Mouse (Mus musculus) layer of hippocampus, postnatal 36 days (tissue): ENCODE data around the gene Pth1r. TPM values are rescaled to one million over a fixed set of nuclear protein-coding genes. Genes with fewer than 3 reads are reported as not detected.
A peak's percentile ranks its signal among the peaks of the same experiment; 100 is the strongest.

Experiments
- DNase-seq, 2 experiments: peaks; one replicate each; pipeline ENCODE4 v3.0.0; 2022
- total RNA-seq, 2 experiments: library from RNA; stranded (reverse); gene quantifications; 2 replicates each; pipeline ENCODE4 v1.2.3; 2021

The Pth1r gene
- 1 to 10 TPM; 4.3 to 4.8 TPM for total RNA-seq

- no peak for DNase-seq
These were observed at the start of gene Pth1r for GRCm38 (mm10) chr9:110746961-110747360. Pth1r (minus strand) TSS chr9:110747145.

DNA sequence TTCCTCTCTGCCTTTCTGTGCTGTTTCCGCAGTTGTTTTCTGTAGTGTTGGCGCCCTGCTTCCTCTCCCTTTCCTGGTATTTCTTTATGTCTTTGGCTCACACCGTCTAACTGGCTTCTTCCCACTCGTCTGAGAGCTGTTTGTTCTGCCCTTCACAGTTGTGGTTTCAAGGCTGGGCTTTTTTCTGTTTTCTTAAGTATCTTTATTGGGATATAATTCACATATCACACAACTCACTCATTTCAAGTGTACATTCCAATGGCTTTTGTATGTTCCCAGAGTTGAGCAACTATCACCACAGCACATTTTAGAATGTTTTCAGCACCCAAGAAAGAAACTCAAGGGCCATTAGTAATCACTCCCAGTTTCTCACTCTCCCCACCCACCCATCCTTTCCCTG is 43.5 kb upstream of the Pth1r start:
- no peak for DNase-seq

DNA sequence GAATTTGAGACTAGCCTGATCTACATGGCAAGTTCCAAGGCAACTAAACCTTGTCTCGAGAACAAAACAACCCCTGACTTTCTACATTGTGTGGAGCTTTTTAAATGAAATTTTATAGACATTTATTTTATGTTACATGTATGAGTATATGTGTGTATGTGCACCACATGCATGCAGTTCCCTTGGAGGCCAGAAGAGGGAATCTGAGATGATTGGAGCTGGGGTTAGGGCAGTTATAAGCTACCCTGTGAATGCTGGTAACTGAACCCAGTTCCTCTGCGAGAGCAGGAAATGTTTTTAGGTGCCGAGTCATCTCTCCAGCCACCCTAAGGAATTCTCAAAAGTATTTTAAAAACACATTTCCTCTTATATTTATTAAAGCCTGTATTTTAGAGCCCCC is 41.2 kb upstream of the Pth1r start:
- DNase-seq, result no peak

GRCm38 (mm10) chr9:110783611-110784010 is 36.7 kb upstream of the Pth1r start:
- DNase-seq, result no peak

GRCm38 (mm10) chr9:110781731-110782130 is 34.8 kb upstream of the Pth1r start:
- peak; percentile 69 to 78 for DNase-seq

GRCm38 (mm10) chr9:110781256-110781721 is 34.3 kb upstream of the Pth1r start:
- peak; percentile 90 to 91 for DNase-seq

DNA sequence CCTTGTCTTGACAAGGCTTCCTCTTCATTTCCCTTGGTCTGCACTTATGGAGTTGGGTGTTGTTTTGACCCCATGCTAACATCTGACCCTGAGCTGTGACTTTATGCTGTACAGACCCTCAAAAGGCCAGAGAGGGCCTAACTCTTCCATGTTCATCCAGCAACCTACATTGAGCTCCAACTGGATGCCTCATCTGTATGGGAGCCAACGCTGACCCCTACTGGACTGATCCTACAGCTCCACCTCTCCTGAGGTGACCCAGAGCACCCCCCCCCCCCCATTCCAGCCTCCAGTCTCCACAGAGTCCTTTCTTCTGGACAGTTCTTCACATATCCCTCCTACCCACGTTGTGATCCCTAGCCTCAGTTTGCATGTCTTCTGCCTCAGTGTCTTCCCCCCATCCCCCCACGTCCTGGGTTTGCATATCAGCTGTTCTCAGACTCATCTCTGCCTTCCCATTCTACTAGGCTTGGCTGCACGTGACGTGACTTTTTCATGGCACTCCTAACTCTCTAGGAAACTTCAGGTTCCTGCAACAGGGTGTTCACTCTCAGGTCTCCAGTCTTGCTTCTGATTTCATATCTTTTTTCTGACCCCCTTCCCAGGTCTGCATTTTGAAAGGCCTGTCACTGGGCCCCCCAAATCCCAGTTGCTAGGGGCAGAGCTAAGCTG is 32.4 kb upstream of the Pth1r start:
- DNase-seq, result no peak

DNA sequence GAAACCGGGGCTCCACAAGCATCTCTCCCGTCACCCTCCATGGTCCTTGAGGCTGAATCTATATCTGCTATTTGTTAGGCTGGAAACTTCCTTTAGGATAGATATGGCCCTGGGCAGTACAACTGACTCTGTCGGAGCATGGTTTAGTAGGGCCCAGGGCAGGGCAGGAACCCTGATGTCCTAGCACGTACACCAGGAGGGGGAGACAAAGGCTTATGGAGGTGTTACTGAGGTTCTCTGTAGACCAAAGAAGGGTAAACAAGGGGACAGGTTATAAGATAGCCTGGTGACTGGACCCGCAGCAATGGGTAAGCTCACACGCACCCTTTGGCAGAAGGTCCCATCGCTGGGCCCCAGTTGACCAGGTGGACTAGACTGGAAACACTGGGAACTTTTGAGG is 31.6 kb upstream of the Pth1r start:
- no peak for DNase-seq

- no peak for DNase-seq
These were observed 31.2 kb upstream of the Pth1r start for GRCm38 (mm10) chr9:110778100-110778499.

GRCm38 (mm10) chr9:110775269-110776022 is 28.5 kb upstream of the Pth1r start:
- no peak for DNase-seq

DNA sequence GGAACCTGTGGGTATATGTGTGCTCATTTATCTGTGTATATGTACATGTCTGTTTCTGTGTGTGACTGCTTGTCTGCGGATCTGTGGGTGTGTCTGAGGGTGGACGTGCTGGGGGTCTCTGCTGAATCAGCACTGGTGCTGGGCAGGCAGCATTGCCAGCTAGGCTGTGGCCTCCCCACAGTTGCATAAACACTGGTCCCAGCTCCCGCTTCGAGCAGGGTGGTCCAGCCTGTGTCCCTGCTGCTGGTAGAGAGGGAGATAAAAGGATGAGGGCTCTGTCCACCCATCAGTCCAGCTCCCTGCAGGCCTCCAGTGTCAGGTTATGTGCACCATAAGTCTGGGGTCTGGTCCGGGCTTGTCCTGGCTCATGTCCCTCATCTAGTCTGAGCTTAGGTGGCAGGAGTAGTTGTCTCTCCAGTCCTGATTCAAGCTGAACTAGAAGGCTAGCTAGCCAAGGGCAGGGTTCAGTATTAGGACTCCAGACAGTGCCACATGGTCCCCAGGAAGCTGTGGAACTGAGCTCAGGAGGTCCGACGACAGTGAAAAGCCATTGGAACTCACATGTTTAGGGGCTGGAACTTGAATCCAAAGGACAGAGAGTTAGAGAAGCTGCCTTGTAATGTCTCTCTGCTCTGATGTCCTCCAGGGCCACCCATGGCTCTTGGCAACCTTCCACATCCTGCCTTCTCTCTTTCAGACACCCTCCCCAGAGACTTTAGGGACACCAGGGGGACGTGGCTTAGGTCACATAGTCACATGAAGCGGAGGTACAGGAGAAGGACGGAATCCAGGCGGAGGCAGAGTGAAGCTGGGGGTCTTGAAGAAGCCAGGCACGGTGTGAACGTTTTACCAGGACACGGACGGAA is 27.7 kb upstream of the Pth1r start:
- no peak for DNase-seq

GRCm38 (mm10) chr9:110772336-110772735 is 25.4 kb upstream of the Pth1r start:
- no peak for DNase-seq

- DNase-seq, result no peak
These were observed 16.5 kb upstream of the Pth1r start for GRCm38 (mm10) chr9:110763405-110763804.

DNA sequence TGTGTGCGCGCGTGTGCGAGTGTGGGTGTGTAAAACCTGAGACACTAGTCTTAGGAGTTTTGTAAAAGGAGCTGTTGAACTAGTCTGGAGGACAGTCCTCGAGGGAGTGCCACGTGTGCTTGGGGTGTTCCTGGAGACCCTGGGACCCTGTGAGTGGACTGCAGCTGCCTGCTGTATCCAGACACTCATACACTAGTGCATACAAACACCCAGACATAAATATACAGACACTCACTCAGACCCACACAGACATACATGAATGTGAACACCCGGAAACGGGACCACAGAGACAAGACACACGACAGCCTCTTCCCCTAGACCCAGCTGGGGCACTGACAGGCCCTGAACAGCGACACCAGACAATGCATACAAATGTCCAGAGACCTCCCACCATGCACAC is 15.8 kb upstream of the Pth1r start:
- no peak for DNase-seq

GRCm38 (mm10) chr9:110760886-110761285 is 13.9 kb upstream of the Pth1r start:
- no peak for DNase-seq

- peak; percentile 26 to 30 for DNase-seq
These were observed 12.3 kb upstream of the Pth1r start for GRCm38 (mm10) chr9:110759265-110759664.

DNA sequence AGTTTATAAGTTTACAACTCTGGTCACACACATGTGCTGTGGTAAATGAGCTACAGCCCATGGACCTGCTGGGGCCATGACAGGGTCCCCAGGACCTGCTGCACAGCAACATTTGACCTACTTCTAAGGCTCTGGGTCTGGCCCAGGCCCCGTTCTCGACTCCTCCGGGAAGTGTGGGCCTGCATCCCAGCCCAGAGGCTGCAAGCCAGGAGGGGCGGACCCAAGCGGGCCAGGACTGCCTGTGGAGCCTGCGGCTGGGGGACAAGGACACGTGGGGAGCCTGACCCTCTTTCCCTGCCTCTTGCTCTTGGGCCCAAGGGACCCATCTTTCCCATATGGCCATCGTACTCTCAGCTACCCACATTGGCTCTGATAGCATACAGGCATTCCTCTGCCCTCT is 11.7 kb upstream of the Pth1r start:
- DNase-seq, result peak; percentile 42 to 55

GRCm38 (mm10) chr9:110757816-110758215 is 10.9 kb upstream of the Pth1r start:
- no peak for DNase-seq

DNA sequence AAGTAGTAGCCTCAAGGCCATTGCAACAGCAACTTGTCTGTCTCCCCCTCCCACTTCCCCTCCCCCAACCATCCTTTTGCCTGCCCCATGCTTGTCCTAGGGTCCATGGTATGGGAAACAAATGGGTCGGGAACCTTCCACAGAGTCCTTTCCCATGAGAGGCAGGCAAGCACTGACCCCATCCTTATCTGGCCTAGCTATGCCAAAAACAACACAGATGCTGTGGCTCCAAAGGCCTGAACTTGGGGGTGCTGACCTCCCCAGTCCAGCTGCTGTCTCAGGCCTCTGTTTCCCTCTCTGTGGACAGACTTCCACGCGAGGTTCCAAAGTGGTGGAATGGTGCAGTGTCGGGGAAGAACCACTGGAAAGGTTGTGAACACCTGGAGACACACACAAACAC is 6.8 kb upstream of the Pth1r start:
- no peak for DNase-seq

- no peak for DNase-seq
These were observed 6.0 kb upstream of the Pth1r start for GRCm38 (mm10) chr9:110752917-110753435.

GRCm38 (mm10) chr9:110751412-110751811 is 4.5 kb upstream of the Pth1r start:
- no peak for DNase-seq

- no peak for DNase-seq
These were observed 3.7 kb upstream of the Pth1r start for GRCm38 (mm10) chr9:110750404-110751187.
